Mouse (Mus musculus): ENCODE measurements around the gene Cpa5. TPM values are rescaled to one million over a fixed set of nuclear protein-coding genes. Genes with fewer than 3 reads are reported as not detected.

Gene Cpa5
- polyA plus RNA-seq, 1 experiment from 2014 or later, result 0.14 TPM

GRCm38 (mm10) chr6:30579961-30580840 lies 30.6 kb upstream of the Cpa5 start:
- Histone ChIP-seq H3K9me3 (no peaks in the 10 kb centered on the region), H3K4me3 (replicated peaks) (no peak overlapping the region), H3K4me1 (replicated peaks) (peaks cover 36% of the 10 kb centered on the region), H3K27ac (peak overlapping the region; percentile 78), H3K9ac (replicated peaks) (no peak overlapping the region), H3K27me3 (no peaks in the 10 kb centered on the region), H3K36me3 (no peaks in the 10 kb centered on the region), H3K4me2 (no peak overlapping the region)
- ATAC-seq (ENCODE audit: insufficient number of reproducible peaks, insufficient read depth, low FRiP score, low TSS enrichment, low read depth), result no peak
- 42% methylated on average over 17 of the region's 17 CpGs for WGBS

- no peaks in the 10 kb centered on the region for H3K9me3 ChIP-seq
- H3K27me3 ChIP-seq, result no peaks in the 10 kb centered on the region
- no peak overlapping the region for H3K4me2 ChIP-seq
- H3K4me1 ChIP-seq (replicated peaks), result peaks cover 32% of the 10 kb centered on the region
- WGBS, result 40% methylated on average over 8 of the region's 8 CpGs
- ATAC-seq (ENCODE audit: insufficient number of reproducible peaks, insufficient read depth, low FRiP score, low TSS enrichment, low read depth), result no peak
- H3K9ac ChIP-seq (replicated peaks), result no peak overlapping the region; the same call in 1 of the 2 replicates
- no peaks in the 10 kb centered on the region for H3K36me3 ChIP-seq
- H3K27ac ChIP-seq, result peak overlapping the region; percentile 78
- no peak overlapping the region for H3K4me3 ChIP-seq (replicated peaks)
These were observed 30.0 kb upstream of the Cpa5 start for GRCm38 (mm10) chr6:30580841-30581176.

DNA sequence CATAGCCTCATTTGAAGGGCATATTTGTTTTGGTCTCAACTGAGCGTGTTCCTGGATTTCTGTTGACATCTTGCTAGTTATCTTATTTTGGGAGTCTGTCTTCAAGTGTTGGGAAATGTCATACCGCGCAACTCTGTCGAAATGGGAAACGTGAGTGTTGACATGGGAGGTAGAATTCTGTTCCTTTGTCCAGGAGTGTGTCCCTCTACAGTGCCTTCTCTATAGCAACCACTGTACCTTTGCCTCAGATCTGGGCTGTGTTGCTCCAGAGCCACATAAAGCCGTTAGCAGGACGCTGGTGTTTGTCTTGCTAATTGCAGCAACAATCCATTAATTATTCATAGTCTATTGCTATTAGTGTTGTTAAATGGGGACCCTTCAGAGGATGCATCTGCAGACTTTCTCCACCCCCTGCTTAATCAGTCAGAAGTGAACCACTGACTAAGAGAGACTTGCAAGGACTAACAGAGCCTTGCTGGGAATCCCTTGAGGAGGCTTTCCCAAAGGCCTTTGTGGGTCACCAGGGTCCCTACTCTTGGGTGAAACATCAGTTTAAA lies 23.8 kb upstream of the Cpa5 start:
- Histone ChIP-seq H3K27me3 (no peaks in the 10 kb centered on the region), H3K4me2 (no peak overlapping the region), H3K4me1 (replicated peaks) (peaks cover 3% of the 10 kb centered on the region), H3K9ac (replicated peaks) (no peak overlapping the region), H3K36me3 (no peaks in the 10 kb centered on the region), H3K9me3 (no peaks in the 10 kb centered on the region), H3K27ac (no peak overlapping the region), H3K4me3 (replicated peaks) (no peak overlapping the region)
- WGBS, result 63% methylated on average over 7 of the region's 7 CpGs
- no peak for ATAC-seq (ENCODE audit: insufficient number of reproducible peaks, insufficient read depth, low FRiP score, low TSS enrichment, low read depth)

DNA sequence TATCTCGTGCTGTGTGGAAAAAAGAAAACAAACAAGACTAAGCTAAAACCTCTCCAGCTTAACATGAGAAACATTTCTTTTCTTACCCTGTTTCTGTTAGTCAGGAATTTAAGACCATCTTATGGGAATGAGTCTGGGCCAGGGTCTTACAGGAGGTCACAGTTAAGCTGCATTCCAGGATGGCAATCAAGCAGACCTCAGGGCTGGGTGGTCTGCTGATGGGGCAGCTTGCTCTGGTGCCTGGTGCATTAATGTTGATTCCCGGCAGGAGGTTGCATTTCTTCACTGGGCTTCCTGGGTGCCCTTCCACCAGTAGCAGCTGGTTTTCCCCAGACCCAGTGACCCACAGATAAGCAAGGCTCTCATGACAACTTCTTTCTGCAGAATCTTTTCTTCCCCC lies 21.0 kb upstream of the Cpa5 start:
- peaks cover 6% of the 10 kb centered on the region for H3K4me1 ChIP-seq (replicated peaks)
- ATAC-seq (ENCODE audit: insufficient number of reproducible peaks, insufficient read depth, low FRiP score, low TSS enrichment, low read depth), result no peak

GRCm38 (mm10) chr6:30591851-30592404 lies 18.9 kb upstream of the Cpa5 start:
- WGBS, result 10% methylated on average over 5 of the region's 5 CpGs
- ATAC-seq (ENCODE audit: insufficient number of reproducible peaks, insufficient read depth, low FRiP score, low TSS enrichment, low read depth), result no peak
- Histone ChIP-seq H3K36me3 (no peaks in the 10 kb centered on the region), H3K9me3 (no peaks in the 10 kb centered on the region), H3K9ac (replicated peaks) (no peak overlapping the region), H3K27ac (no peak overlapping the region), H3K4me1 (replicated peaks) (peaks cover 25% of the 10 kb centered on the region), H3K4me2 (no peak overlapping the region), H3K27me3 (no peaks in the 10 kb centered on the region), H3K4me3 (replicated peaks) (no peak overlapping the region)

More for the DNA sequence above, 21.0 kb upstream of the Cpa5 start:
- H3K27me3 ChIP-seq, result no peaks in the 10 kb centered on the region
- no peak overlapping the region for H3K9ac ChIP-seq (replicated peaks)
- H3K4me2 ChIP-seq, result no peak overlapping the region
- 13% methylated on average over 2 of the region's 2 CpGs for WGBS
- no peaks in the 10 kb centered on the region for H3K36me3 ChIP-seq
- H3K9me3 ChIP-seq, result no peaks in the 10 kb centered on the region
- H3K4me3 ChIP-seq (replicated peaks), result no peak overlapping the region
- peak overlapping the region; percentile 51; the same call in 1 of the 2 replicates for H3K27ac ChIP-seq

DNA sequence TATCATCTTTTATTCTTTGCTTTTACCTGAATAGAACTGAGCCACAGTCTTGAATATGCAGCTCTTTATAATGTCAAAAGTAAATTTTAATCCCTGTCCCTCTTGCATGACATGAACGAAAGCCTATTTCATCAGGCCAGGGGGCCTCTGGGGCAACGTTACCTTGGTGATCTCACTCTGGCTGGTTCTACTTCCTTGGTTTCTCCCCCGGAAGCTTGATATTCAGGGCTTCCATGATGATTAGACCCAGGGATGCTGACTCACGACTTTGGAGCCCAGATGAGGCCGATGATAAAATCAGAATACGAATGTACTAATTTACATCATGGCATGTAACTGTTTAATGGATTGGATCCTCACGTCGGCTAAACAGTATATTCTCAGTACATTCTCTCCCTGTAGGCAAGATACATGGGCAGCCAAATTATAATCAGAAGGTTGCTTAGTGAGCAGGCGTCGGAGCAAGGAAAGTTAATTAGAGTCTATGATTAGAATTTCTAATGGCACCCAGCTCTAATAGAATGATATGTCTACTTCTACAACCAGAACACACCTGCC lies 18.3 kb upstream of the Cpa5 start:
- 50% methylated on average over 10 of the region's 10 CpGs for WGBS
- H3K9me3 ChIP-seq, result no peaks in the 10 kb centered on the region
- H3K4me1 ChIP-seq (replicated peaks), result peaks cover 27% of the 10 kb centered on the region
- no peaks in the 10 kb centered on the region for H3K27me3 ChIP-seq
- H3K4me2 ChIP-seq, result no peak overlapping the region
- no peaks in the 10 kb centered on the region for H3K36me3 ChIP-seq
- no peak overlapping the region for H3K4me3 ChIP-seq (replicated peaks)
- no peak overlapping the region for H3K27ac ChIP-seq
- H3K9ac ChIP-seq (replicated peaks), result no peak overlapping the region
- ATAC-seq (ENCODE audit: insufficient number of reproducible peaks, insufficient read depth, low FRiP score, low TSS enrichment, low read depth), result no peak

- Histone ChIP-seq H3K4me2 (no peak overlapping the region), H3K4me3 (replicated peaks) (no peak overlapping the region), H3K9me3 (no peaks in the 10 kb centered on the region), H3K27ac (no peak overlapping the region), H3K36me3 (no peaks in the 10 kb centered on the region), H3K4me1 (replicated peaks) (peaks cover 33% of the 10 kb centered on the region), H3K27me3 (no peaks in the 10 kb centered on the region), H3K9ac (replicated peaks) (no peak overlapping the region)
- WGBS, result 73% methylated on average over 7 of the region's 7 CpGs
- ATAC-seq (ENCODE audit: insufficient number of reproducible peaks, insufficient read depth, low FRiP score, low TSS enrichment, low read depth), result no peak
These were observed 16.4 kb upstream of the Cpa5 start for GRCm38 (mm10) chr6:30594364-30594763.

DNA sequence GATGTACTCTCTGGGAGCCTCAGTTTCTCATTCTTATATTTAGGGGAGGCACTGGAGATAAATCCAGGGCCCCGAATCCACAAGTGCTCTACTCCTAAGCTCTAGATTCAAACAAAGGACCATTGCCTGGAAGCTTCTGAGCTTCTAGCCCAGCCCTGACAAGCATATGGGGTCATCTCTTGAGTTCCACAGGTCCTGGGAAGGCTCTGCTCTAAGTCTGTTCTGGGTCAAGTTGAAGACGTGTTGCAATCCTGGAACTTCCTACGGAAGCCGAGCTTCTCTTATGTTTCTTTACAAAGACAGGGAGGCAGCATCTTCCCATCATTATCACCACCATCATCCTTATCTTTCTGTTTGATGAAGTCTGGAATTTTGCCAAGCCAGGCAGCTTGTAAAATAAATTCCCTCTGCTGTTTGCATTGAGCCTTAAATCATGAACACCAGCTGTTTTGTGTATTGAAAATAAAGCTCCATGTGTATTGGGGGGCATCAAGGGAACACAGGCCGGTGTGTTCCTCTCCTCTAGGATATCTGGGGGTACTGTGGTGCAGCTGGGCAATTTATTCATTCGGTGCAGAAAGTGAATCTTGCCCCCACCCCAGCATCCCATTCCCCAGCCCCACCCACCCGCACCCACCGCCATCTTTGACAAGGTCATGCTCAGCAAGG lies 14.4 kb upstream of the Cpa5 start:
- no peak overlapping the region for H3K4me2 ChIP-seq
- H3K9me3 ChIP-seq, result no peaks in the 10 kb centered on the region
- H3K36me3 ChIP-seq, result no peaks in the 10 kb centered on the region
- 78% methylated on average over 8 of the region's 8 CpGs for WGBS
- no peak overlapping the region for H3K9ac ChIP-seq (replicated peaks)
- H3K4me3 ChIP-seq (replicated peaks), result no peak overlapping the region
- no peaks in the 10 kb centered on the region for H3K27me3 ChIP-seq
- 0 out of 2 replicates have a peak overlapping the region, but pooled peaks have one; percentile 37 for H3K27ac ChIP-seq
- ATAC-seq (ENCODE audit: insufficient number of reproducible peaks, insufficient read depth, low FRiP score, low TSS enrichment, low read depth), result no peak
- peaks cover 30% of the 10 kb centered on the region for H3K4me1 ChIP-seq (replicated peaks)

- Histone ChIP-seq H3K9ac (replicated peaks) (no peak overlapping the region), H3K4me2 (no peak overlapping the region), H3K4me1 (replicated peaks) (peaks cover 47% of the 10 kb centered on the region), H3K4me3 (replicated peaks) (no peak overlapping the region), H3K27ac (no peak overlapping the region), H3K9me3 (no peaks in the 10 kb centered on the region), H3K36me3 (no peaks in the 10 kb centered on the region), H3K27me3 (no peaks in the 10 kb centered on the region)
- 69% methylated on average over 3 of the region's 3 CpGs for WGBS
- no peak for ATAC-seq (ENCODE audit: insufficient number of reproducible peaks, insufficient read depth, low FRiP score, low TSS enrichment, low read depth)
These were observed 10.8 kb upstream of the Cpa5 start for GRCm38 (mm10) chr6:30600033-30600432.

DNA sequence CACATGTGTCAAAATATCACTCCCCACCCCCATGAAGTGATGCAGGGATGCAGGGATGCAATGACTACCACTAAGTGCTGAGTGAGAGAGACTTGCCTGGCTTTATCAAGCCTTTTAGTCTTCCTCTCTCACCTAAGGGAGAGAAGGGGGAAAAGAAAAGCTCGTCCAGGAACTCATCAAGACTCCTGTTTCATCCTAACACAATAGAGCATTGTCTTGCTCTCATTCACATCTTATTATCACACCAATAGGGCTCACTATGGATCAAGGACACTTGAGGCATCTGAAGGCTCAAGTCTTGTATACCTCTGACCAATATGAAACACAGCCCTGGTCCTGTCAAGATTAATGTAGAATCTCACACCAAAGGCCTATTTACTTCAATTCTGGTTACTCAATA lies 9.8 kb upstream of the Cpa5 start:
- Histone ChIP-seq H3K36me3 (no peaks in the 10 kb centered on the region), H3K9me3 (no peaks in the 10 kb centered on the region), H3K4me2 (no peak overlapping the region), H3K4me3 (replicated peaks) (no peak overlapping the region), H3K27me3 (no peaks in the 10 kb centered on the region), H3K9ac (replicated peaks) (no peak overlapping the region), H3K27ac (no peak overlapping the region), H3K4me1 (replicated peaks) (peaks cover 47% of the 10 kb centered on the region)
- ATAC-seq (ENCODE audit: insufficient number of reproducible peaks, insufficient read depth, low FRiP score, low TSS enrichment, low read depth), result no peak
- 91% methylated on average over 1 of the region's 1 CpGs for WGBS

DNA sequence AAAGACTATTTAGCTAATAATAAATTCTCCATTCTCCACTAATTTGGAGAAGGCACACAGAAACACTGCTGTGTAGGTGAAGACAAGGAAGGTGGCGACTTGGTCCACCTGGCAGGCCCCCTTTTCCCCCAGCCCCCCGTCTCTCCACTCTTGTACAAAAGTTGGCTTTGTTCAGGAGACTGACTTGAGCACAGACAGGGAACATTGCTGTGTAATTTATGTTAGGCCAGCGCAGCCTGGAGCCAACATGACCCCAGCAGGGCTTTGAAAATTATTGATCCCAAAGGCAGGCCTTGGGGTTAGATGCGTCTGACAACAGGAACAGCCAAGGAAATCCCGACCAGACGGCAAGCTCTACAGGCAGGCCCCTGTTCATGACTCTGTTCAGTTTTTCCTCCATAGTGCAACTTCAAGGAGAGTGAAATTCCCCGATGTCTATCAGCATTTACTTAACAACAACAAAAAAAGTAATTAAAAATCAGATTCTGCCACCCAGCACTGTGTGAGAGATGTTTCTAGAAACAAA lies 6.4 kb upstream of the Cpa5 start:
- Histone ChIP-seq H3K9ac (replicated peaks) (no peak overlapping the region), H3K27me3 (no peaks in the 10 kb centered on the region), H3K36me3 (no peaks in the 10 kb centered on the region), H3K4me2 (no peak overlapping the region), H3K9me3 (no peaks in the 10 kb centered on the region), H3K4me3 (replicated peaks) (no peak overlapping the region), H3K27ac (peak overlapping the region; percentile 82), H3K4me1 (replicated peaks) (peaks cover 35% of the 10 kb centered on the region)
- 24% methylated on average over 7 of the region's 7 CpGs for WGBS
- ATAC-seq (ENCODE audit: insufficient number of reproducible peaks, insufficient read depth, low FRiP score, low TSS enrichment, low read depth), result peak; percentile 56; the same call in 1 of the 2 replicates
